Mouse (Mus musculus): ENCODE measurements around the gene Daam1.

DNA sequence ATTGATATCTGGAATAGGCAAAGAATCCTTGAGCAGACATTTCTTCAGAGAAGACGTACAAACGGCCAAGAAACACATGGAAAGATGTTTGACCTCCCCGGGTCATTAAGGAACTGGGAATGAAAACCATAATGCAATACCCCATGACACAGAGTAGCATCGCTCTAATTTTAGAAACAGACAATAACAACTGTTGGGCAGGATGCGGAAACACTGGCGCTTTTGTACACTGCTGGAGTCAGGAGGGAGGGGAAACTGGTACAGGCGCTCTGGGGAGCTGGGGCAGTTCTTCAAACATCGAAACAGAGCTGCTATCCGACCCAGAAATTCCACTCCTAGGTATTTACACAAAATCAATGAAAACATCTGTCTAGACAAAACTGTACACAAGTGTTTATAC lies 23.6 kb upstream of the Daam1 start:
- TF ChIP-seq CTCF (IDR thresholded peaks at IDR 0.05) (no peak), EP300 (IDR thresholded peaks at IDR 0.05) (0 out of 2 replicates have a peak, but pooled peaks have one; percentile 7)

Data from lung, postnatal 0 days (tissue).